Mouse (Mus musculus) MEL (cell line): ENCODE measurements at regions not wholly inside any gene's neighbourhood (a gene's known extent, or its start where the extent isn't known, plus 50 kb on each side); places are given as distances from the start of the nearest gene placed in this dataset.

ENCODE experiments used
- DNase-seq: peaks from one replicate; pipeline ENCODE4 v3.0.0; 2011; ENCODE audit warnings: low read depth, low spot score
- H3K27ac ChIP-seq: 2 replicates; pipeline ENCODE4 v1.5.1; 2012; ENCODE audit warnings: low read depth, mild to moderate bottlenecking, control low read depth, low read length, moderate library complexity; ENCODE audit not compliant: control insufficient read depth
- H3K27me3 ChIP-seq, 2 experiments: fragments of 150-350 bp in 1 of 2; sonication (generic) in 1 of 2; 2 replicates each; pipeline ENCODE4 v1.6.1; 2012; ENCODE audit warnings: low read length in 2 of 2, mild to moderate bottlenecking in 2 of 2, improper control_type of control experiment in 1 of 2, moderate library complexity in 1 of 2; ENCODE audit not compliant: insufficient read depth in 2 of 2, control insufficient read depth in 1 of 2
- H3K36me3 ChIP-seq, 2 experiments: 2 replicates each; pipeline ENCODE4 v1.6.1; 2012 to 2014; ENCODE audit warnings: low read length in 2 of 2, improper control_type of control experiment in 1 of 2, inconsistent platforms in 1 of 2, mild to moderate bottlenecking in 1 of 2; ENCODE audit not compliant: insufficient read depth in 2 of 2, control insufficient read depth in 1 of 2
- H3K4me1 ChIP-seq, 2 experiments: fragments of 150-350 bp in 1 of 2; sonication (generic) in 1 of 2; 2 replicates each; pipeline ENCODE4 v1.6.1; 2012; ENCODE audit warnings: low read length in 2 of 2, improper control_type of control experiment in 1 of 2, mild to moderate bottlenecking in 1 of 2; ENCODE audit not compliant: insufficient read depth in 2 of 2, control insufficient read depth in 1 of 2
- H3K4me3 ChIP-seq, 2 experiments: fragments of 150-350 bp in 1 of 2; sonication (generic) in 1 of 2; 2 replicates each; pipeline ENCODE4 v1.5.1; 2012; ENCODE audit warnings: low read depth in 2 of 2, low read length in 2 of 2, mild to moderate bottlenecking in 2 of 2, moderate library complexity in 2 of 2, control low read depth in 1 of 2, improper control_type of control experiment in 1 of 2; ENCODE audit not compliant: control insufficient read depth in 1 of 2, insufficient read depth in 1 of 2
- H3K79me2 ChIP-seq: 2 replicates; pipeline ENCODE4 v1.6.1; 2012; ENCODE audit warnings: mild to moderate bottlenecking, low read length, moderate library complexity; ENCODE audit not compliant: control insufficient read depth, poor library complexity, insufficient read depth
- H3K9ac ChIP-seq: 2 replicates; pipeline ENCODE4 v1.6.1; 2012; ENCODE audit warnings: low read depth, mild to moderate bottlenecking, control low read depth, low read length, moderate library complexity; ENCODE audit not compliant: control insufficient read depth, poor library complexity, severe bottlenecking
- H3K9me3 ChIP-seq: fragments of 150-350 bp; sonication (generic); replicated peaks from 2 replicates; pipeline ENCODE4 v1.6.1; 2012; ENCODE audit warnings: mild to moderate bottlenecking, low read length, improper control_type of control experiment, moderate library complexity; ENCODE audit not compliant: insufficient read depth
- BHLHE40 ChIP-seq: IDR thresholded peaks from 2 replicates; pipeline ENCODE4 v1.6.1; 2012; ENCODE audit warnings: low read depth, mild to moderate bottlenecking, inconsistent platforms, low read length, improper control_type of control experiment, borderline replicate concordance
- CHD2 ChIP-seq: IDR thresholded peaks from 2 replicates; pipeline ENCODE4 v1.6.1; 2011; ENCODE audit warnings: low read length, improper control_type of control experiment
- CTCF ChIP-seq, 3 experiments: IDR thresholded peaks in 2 of 3; conservative IDR thresholded peaks in 1 of 3; 2 replicates each; pipeline ENCODE4 v1.5.1; 2011 to 2012; ENCODE audit warnings: low read length in 3 of 3, low read depth in 2 of 3, mild to moderate bottlenecking in 2 of 3, improper control_type of control experiment in 1 of 3, inconsistent platforms in 1 of 3, mixed read lengths in 1 of 3, moderate library complexity in 1 of 3; ENCODE audit not compliant: control insufficient read depth in 1 of 3, insufficient read depth in 1 of 3, poor library complexity in 1 of 3, severe bottlenecking in 1 of 3
- EP300 ChIP-seq, 2 experiments: IDR thresholded peaks; 2 replicates each; pipeline ENCODE4 v1.6.1; 2011; ENCODE audit warnings: improper control_type of control experiment in 2 of 2, low read length in 2 of 2, low read depth in 1 of 2, mild to moderate bottlenecking in 1 of 2
- ETS1 ChIP-seq: IDR thresholded peaks from 2 replicates; pipeline ENCODE4 v1.6.1; 2012; ENCODE audit warnings: low read depth, mild to moderate bottlenecking, inconsistent platforms, low read length, improper control_type of control experiment, moderate library complexity
- JUND ChIP-seq: IDR thresholded peaks from 2 replicates; pipeline ENCODE4 v1.6.1; 2011; ENCODE audit warnings: low read depth, mild to moderate bottlenecking, improper control_type of control experiment, low read length
- KAT2A ChIP-seq: conservative IDR thresholded peaks from 2 replicates; pipeline ENCODE4 v1.6.1; 2012; ENCODE audit warnings: low read depth, low read length, improper control_type of control experiment, inconsistent platforms
- MAX ChIP-seq: IDR thresholded peaks from 2 replicates; pipeline ENCODE4 v1.6.1; 2011; ENCODE audit warnings: low read length, improper control_type of control experiment
- MAZ ChIP-seq: IDR thresholded peaks from 2 replicates; pipeline ENCODE4 v1.6.1; 2012; ENCODE audit warnings: low read depth, mild to moderate bottlenecking, inconsistent platforms, low read length, improper control_type of control experiment
- MEF2A ChIP-seq: IDR thresholded peaks from 2 replicates; pipeline ENCODE4 v1.6.1; 2014; ENCODE audit warnings: low read depth, mild to moderate bottlenecking, inconsistent platforms, low read length, improper control_type of control experiment; ENCODE audit not compliant: poor library complexity, insufficient replicate concordance, severe bottlenecking; ENCODE audit errors: extremely low read depth
- MXI1 ChIP-seq: IDR thresholded peaks from 2 replicates; pipeline ENCODE4 v1.6.1; 2011; ENCODE audit warnings: mild to moderate bottlenecking, low read depth, low read length, improper control_type of control experiment
- MYB ChIP-seq: IDR thresholded peaks from 2 replicates; pipeline ENCODE4 v1.6.1; 2011; ENCODE audit warnings: mild to moderate bottlenecking, low read depth, low read length, improper control_type of control experiment
- NRF1 ChIP-seq: IDR thresholded peaks from 2 replicates; pipeline ENCODE4 v1.6.1; 2014; ENCODE audit warnings: low read depth, mild to moderate bottlenecking, inconsistent platforms, low read length, improper control_type of control experiment, moderate library complexity; ENCODE audit not compliant: poor library complexity, insufficient read depth, severe bottlenecking
- POLR2A ChIP-seq, 2 experiments: IDR thresholded peaks; 2 replicates each; pipeline ENCODE4 v1.6.1; 2011 to 2012; ENCODE audit warnings: low read length in 2 of 2, mild to moderate bottlenecking in 2 of 2, control low read depth in 1 of 2, improper control_type of control experiment in 1 of 2, low read depth in 1 of 2, moderate library complexity in 1 of 2; ENCODE audit not compliant: control insufficient read depth in 1 of 2, insufficient read depth in 1 of 2, poor library complexity in 1 of 2
- POLR2AphosphoS5 ChIP-seq: IDR thresholded peaks from 2 replicates; pipeline ENCODE4 v1.6.1; 2012; ENCODE audit warnings: low read depth, borderline replicate concordance, mild to moderate bottlenecking, inconsistent platforms, low read length, moderate library complexity, mixed read lengths
- RAD21 ChIP-seq: IDR thresholded peaks from 2 replicates; pipeline ENCODE4 v1.6.1; 2011; ENCODE audit warnings: mild to moderate bottlenecking, low read depth, low read length, improper control_type of control experiment
- SIN3A ChIP-seq: IDR thresholded peaks from 2 replicates; pipeline ENCODE4 v1.6.1; 2012; ENCODE audit warnings: low read length, improper control_type of control experiment, inconsistent platforms
- SMC3 ChIP-seq: IDR thresholded peaks from 2 replicates; pipeline ENCODE4 v1.6.1; 2011; ENCODE audit warnings: low read depth, low read length, improper control_type of control experiment
- TAL1 ChIP-seq: IDR thresholded peaks from 2 replicates; pipeline ENCODE4 v1.6.1; 2012; ENCODE audit warnings: mild to moderate bottlenecking, inconsistent platforms, low read length, moderate library complexity, mixed read lengths
- TCF12 ChIP-seq: IDR thresholded peaks from 2 replicates; pipeline ENCODE4 v1.6.1; 2014; ENCODE audit warnings: low read depth, mild to moderate bottlenecking, inconsistent platforms, low read length, improper control_type of control experiment, moderate library complexity
- UBTF ChIP-seq: IDR thresholded peaks from 2 replicates; pipeline ENCODE4 v1.6.1; 2012; ENCODE audit warnings: low read depth, mild to moderate bottlenecking, inconsistent platforms, low read length, improper control_type of control experiment, moderate library complexity, borderline replicate concordance; ENCODE audit not compliant: insufficient read depth
- USF1 ChIP-seq: IDR thresholded peaks from 2 replicates; pipeline ENCODE4 v1.6.1; 2014; ENCODE audit warnings: low read depth, mild to moderate bottlenecking, inconsistent platforms, low read length, improper control_type of control experiment, moderate library complexity
- ZC3H11A ChIP-seq: IDR thresholded peaks from 2 replicates; pipeline ENCODE4 v1.6.1; 2012; ENCODE audit warnings: low read depth, mild to moderate bottlenecking, inconsistent platforms, low read length, improper control_type of control experiment
- ZMIZ1 ChIP-seq: IDR thresholded peaks from 2 replicates; pipeline ENCODE4 v1.6.1; 2012; ENCODE audit warnings: low read depth, mild to moderate bottlenecking, inconsistent platforms, low read length, improper control_type of control experiment, moderate library complexity

- DNase-seq: no peak
- no peaks in the 10 kb centered on the region for H3K79me2 ChIP-seq
- H3K27ac ChIP-seq: no peak overlapping the region
- H3K9me3 ChIP-seq: no peaks in the 10 kb centered on the region
- H3K9ac ChIP-seq: no peak overlapping the region
- H3K36me3 ChIP-seq: no peaks in the 10 kb centered on the region
- peaks cover 20 to 58% of the 10 kb centered on the region in 2 experiments for H3K27me3 ChIP-seq
- no peaks in the 10 kb centered on the region for H3K4me1 ChIP-seq
- TF ChIP-seq MAX (0 out of 2 replicates have a peak, but pooled peaks have one; percentile 16), SMC3 (peak; percentile 29; the same call in 1 of the 2 replicates), MXI1 (no peak), CTCF (IDR thresholded peaks at IDR 0.05 in 2 of 3, conservative IDR thresholded peaks at IDR 0.05 in 1 of 3; ENCODE audit: control insufficient read depth in 1 of 3, insufficient read depth in 1 of 3, low read depth in 2 of 3, low read length in 3 of 3, poor library complexity in 1 of 3, severe bottlenecking in 1 of 3) (peak in 1 of 3 experiments; percentile 13; a peak in 1 of 6 replicates), MAZ (no peak)
- H3K4me3 ChIP-seq: no peak overlapping the region
Measured at GRCm38 (mm10) chr11:85995318-85996095, 109.3 kb downstream of the Tbx4 start.

GRCm38 (mm10) chr11:85996686-85997085, 110.5 kb downstream of the Tbx4 start:
- Histone ChIP-seq H3K4me1 (no peaks in the 10 kb centered on the region), H3K36me3 (no peaks in the 10 kb centered on the region), H3K27ac (no peak overlapping the region), H3K79me2 (no peaks in the 10 kb centered on the region), H3K9ac (no peak overlapping the region), H3K27me3 (peaks cover 20 to 61% of the 10 kb centered on the region in 2 experiments), H3K4me3 (no peak overlapping the region), H3K9me3 (no peaks in the 10 kb centered on the region)
- DNase-seq: no peak
- no peak for TF ChIP-seq UBTF
- TF ChIP-seq EP300 (IDR thresholded peaks at IDR 0.05; ENCODE audit: low read depth in 1 of 2, low read length in 2 of 2): no peak
- no peak for TF ChIP-seq TCF12
- no peak for TF ChIP-seq SMC3
- TF ChIP-seq KAT2A: no peak

- no peak for TF ChIP-seq RAD21
- TF ChIP-seq TAL1: no peak
- TF ChIP-seq JUND: no peak
- TF ChIP-seq UBTF: no peak
- no peak for TF ChIP-seq BHLHE40
- TF ChIP-seq CHD2: no peak
- no peak for TF ChIP-seq MXI1
- no peak for TF ChIP-seq SIN3A
- TF ChIP-seq ETS1: no peak
- no peak for TF ChIP-seq ZMIZ1
- no peak for TF ChIP-seq ZC3H11A
- TF ChIP-seq USF1: no peak
- TF ChIP-seq MEF2A: no peak
- no peak for TF ChIP-seq MAX
- no peak for TF ChIP-seq NRF1
- TF ChIP-seq MYB: no peak
- TF ChIP-seq POLR2A (IDR thresholded peaks at IDR 0.05; ENCODE audit: control insufficient read depth in 1 of 2, insufficient read depth in 1 of 2, low read depth in 1 of 2, low read length in 2 of 2, poor library complexity in 1 of 2): no peak
- no peak for TF ChIP-seq SMC3
- TF ChIP-seq POLR2AphosphoS5: no peak
- Histone ChIP-seq H3K9me3 (no peaks in the 10 kb centered on the region), H3K4me1 (no peaks in the 10 kb centered on the region), H3K79me2 (no peaks in the 10 kb centered on the region), H3K27me3 (peaks cover 25 to 44% of the 10 kb centered on the region in 2 experiments), H3K4me3 (no peak overlapping the region), H3K9ac (no peak overlapping the region), H3K27ac (no peak overlapping the region), H3K36me3 (no peaks in the 10 kb centered on the region)
- no peak for DNase-seq
Measured at GRCm38 (mm10) chr11:86003341-86003740, 117.1 kb downstream of the Tbx4 start.
